Mouse (Mus musculus): Measurements from ENCODE around the gene Tbc1d12.

GRCm38 (mm10) chr19:38913786-38914185 lies 77.4 kb downstream of the Tbc1d12 start:
- TF ChIP-seq TAL1 (IDR thresholded peaks at IDR 0.05; ENCODE audit: low read length) (no peak), EP300 (IDR thresholded peaks at IDR 0.05; ENCODE audit: low read depth in 1 of 2, low read length in 2 of 2) (no peak), BHLHE40 (IDR thresholded peaks at IDR 0.05; ENCODE audit: borderline replicate concordance, low read depth, low read length) (no peak), CTCF (IDR thresholded peaks at IDR 0.05 in 2 of 3, conservative IDR thresholded peaks at IDR 0.05 in 1 of 3; ENCODE audit: control insufficient read depth in 1 of 3, insufficient read depth in 1 of 3, low read depth in 2 of 3, low read length in 3 of 3, poor library complexity in 1 of 3, severe bottlenecking in 1 of 3) (no peak), NELFE (IDR thresholded peaks at IDR 0.05; ENCODE audit: low read depth, low read length) (no peak), TCF12 (IDR thresholded peaks at IDR 0.05; ENCODE audit: low read depth, low read length) (no peak), RAD21 (IDR thresholded peaks at IDR 0.05; ENCODE audit: low read depth, low read length) (no peak), POLR2A (IDR thresholded peaks at IDR 0.05; ENCODE audit: control insufficient read depth in 1 of 2, insufficient read depth in 1 of 2, low read depth in 1 of 2, low read length in 2 of 2, poor library complexity in 1 of 2) (no peak), GATA1 (IDR thresholded peaks at IDR 0.05; ENCODE audit: low read depth, low read length) (no peak), UBTF (IDR thresholded peaks at IDR 0.05; ENCODE audit: borderline replicate concordance, insufficient read depth, low read depth, low read length) (no peak), RCOR1 (IDR thresholded peaks at IDR 0.05; ENCODE audit: low read depth, low read length) (no peak), MAFK (IDR thresholded peaks at IDR 0.05; ENCODE audit: borderline replicate concordance, low read depth, low read length) (no peak), MAX (IDR thresholded peaks at IDR 0.05; ENCODE audit: low read length) (no peak)

Measured in MEL (cell line).